Mouse (Mus musculus) small intestine, adult 2 months (tissue): ENCODE results near the gene Resp18.

Source experiments
- CTCF ChIP-seq: fragments of 200-500 bp; IDR thresholded peaks from 2 replicates; pipeline ENCODE4 v1.5.1; 2012; ENCODE audit warnings: low read depth, mild to moderate bottlenecking, control low read depth, inconsistent platforms, low read length, moderate library complexity, mixed read lengths; ENCODE audit not compliant: insufficient replicate concordance, insufficient read length; ENCODE audit errors: extremely low read depth
- POLR2A ChIP-seq: fragments of 200-500 bp; IDR thresholded peaks from 2 replicates; pipeline ENCODE4 v1.6.1; 2012; ENCODE audit warnings: low read depth, mild to moderate bottlenecking, control low read depth, inconsistent platforms, low read length, moderate library complexity

- no peak for TF ChIP-seq POLR2A
- no peak for TF ChIP-seq CTCF
Measured at GRCm38 (mm10) chr1:75304662-75305061, 26.4 kb upstream of the Resp18 start.
